Mouse (Mus musculus): ENCODE measurements around the gene Nup107.
A peak's percentile ranks its signal among the peaks of the same experiment; 100 is the strongest.

Gene Nup107

DNA sequence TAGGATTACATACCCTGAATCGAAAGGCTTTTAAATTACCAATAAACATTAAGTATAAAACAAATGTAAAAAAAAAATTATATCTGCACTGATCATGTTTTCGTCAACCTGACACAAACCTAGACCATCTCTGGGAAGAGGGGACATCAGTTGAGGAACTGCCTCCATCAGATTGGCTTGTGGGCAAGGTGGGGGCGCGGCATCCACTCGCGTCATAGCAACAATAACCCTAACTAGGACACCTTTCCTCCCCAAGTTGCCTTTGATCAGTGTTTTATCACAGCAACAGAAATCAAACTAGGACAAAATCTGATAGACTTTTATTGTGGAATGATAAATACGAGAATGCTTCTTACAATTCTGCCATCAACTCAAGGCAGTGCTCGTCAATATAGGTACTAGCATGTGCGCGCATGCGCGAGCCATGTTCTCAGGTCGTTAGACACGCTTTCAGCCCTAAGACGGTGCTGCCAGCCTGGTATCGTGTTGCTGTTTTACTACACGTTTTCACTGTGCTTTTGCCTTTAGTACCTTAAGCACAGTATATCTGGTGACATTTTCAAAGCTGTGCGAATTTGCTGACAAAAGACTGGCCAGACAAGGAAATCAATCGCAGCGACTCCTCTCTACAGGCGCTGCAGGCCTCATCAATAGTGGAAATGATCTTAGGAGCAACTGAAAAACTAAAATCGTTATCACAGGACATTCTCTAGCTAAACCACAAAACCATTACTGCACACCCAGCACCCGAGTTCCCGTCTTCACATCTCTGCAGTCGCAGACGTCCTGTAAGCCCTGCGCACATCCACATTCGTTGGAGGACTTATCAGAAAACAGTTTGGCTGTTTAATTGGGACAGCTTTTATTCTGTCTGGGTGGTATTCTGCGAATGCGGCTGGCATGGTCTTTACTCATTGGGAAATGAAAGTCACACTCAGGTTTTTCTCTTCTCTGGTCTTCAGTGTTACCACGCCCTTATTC, 11.7 kb upstream of the Nup107 start:
- peak; percentile 59 for DNase-seq (ENCODE audit: low read depth, low spot score)

DNA sequence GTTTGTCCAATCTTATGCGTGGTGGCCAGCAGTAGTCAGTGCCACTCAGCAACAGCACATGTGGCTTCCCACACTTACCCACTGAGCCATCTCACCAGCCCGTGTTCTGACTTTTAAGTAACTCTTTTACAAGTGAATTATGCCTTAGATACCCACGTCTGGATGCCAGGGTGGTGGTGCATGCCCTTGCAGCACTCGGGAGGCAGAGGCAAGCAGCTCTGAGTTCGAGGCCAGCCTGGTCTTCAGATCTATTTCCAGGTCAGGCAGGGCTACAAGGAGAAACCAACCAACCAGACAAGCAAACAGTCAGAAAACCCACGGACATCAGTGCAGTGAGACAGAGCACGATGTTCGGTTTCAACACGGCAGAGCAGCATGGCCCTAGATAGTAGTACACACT, 9.4 kb upstream of the Nup107 start:
- no peak for DNase-seq (ENCODE audit: low read depth, low spot score)

DNA sequence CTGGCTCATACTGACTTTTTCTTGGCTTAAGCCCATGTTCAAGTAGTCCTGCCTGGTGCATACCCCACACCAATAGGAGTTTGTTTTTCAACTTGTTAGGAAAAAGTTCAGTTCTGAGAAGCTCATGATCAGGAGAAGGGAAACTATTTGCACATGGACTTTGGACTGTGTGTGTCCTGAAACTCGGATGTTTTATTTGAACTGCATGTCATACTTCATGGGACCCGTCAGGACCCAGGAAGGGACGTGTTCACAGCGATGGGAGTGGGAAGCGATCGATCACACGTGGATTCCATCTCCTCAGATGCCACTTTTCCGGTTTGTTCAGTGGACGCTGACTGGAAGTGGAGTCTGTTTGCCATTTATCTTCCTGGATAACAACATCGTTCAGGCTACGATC, 7.3 kb upstream of the Nup107 start:
- no peak for DNase-seq (ENCODE audit: low read depth, low spot score)

DNA sequence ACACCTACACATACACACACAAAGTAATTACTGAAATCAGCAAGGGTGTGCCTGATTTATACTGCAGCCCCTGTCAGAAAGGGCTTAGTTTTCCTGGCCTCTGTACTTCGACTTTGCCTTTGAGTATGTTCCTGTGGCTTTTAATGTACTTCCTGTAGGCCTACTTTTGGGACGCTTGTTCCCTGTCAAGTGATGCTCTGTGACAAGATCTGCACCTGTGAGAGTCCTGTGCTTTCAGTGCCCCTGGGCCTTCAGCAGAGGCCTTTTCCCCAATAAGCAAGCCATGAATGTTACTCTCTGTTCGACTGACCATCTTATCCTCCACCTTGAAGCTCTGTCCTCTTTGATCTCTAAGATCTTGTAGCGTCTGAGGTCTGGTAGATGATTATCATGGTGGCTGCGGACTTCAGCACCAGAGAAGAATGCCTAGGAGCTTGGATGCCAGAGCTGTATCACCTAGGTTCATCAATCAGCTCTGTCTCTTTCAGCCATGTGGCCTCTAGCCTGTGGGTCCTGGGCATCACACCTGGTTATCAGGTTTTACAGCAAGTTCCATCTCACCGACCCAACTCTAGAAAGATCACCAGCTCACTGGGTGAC, 6.0 kb upstream of the Nup107 start:
- no peak for DNase-seq (ENCODE audit: low read depth, low spot score)

DNA sequence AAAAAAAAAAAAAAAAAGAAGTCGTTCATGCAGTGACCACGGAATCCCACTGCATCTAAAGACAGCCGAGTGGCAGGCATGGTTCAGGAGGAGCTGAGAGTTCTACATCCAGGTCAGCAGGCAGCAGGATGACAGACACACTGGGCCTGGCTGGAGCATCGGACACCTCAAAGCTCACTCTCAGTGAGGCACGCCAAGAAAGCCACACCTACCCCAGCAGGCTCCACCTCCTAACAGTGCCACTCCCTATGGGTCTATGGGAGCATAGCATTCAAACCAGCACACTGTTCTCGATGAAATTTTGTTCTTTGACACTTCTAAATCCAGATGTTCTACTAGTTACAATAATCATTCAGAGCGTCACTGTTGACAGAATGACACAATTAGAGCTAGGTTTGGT, 5.2 kb upstream of the Nup107 start:
- DNase-seq (ENCODE audit: low read depth, low spot score): no peak

DNA sequence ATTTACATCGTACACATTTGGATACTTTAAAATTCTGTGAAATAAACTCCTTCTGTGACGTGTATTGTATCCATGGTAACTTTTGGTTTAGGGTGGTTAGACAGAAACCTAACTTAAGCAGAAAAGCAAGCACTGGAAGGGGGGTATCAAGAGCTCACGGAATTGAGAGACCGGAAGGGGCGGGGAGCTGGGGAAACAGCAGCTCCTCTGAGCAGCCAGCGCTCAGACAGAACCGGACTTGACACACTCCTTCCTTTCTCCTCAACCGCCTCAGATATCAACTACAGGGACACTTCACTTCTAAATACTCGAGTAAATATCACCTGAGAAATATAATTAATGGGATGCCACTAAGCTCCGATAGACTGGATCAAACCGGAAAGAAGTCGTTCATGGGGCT, 4.6 kb upstream of the Nup107 start:
- no peak for DNase-seq (ENCODE audit: low read depth, low spot score)

DNA sequence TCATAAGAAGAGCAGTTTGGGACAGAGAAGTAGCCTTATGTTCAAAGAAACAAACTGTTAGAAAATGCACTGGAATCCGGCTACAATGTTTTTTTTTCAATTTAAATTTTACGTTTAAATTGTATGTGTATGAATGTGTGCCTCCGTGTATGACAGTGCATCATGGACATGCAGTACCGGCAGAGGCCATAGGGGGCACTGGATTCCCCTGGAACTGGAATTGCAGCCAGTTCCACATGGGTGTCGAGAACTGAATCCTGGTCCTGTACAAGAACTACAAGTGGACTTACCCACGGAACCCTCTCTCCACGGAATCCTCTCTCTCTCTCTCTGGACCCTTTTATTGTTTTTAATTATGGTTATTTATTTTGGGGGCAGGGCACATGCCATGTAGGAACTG, 3.7 kb upstream of the Nup107 start:
- DNase-seq (ENCODE audit: low read depth, low spot score): no peak

DNA sequence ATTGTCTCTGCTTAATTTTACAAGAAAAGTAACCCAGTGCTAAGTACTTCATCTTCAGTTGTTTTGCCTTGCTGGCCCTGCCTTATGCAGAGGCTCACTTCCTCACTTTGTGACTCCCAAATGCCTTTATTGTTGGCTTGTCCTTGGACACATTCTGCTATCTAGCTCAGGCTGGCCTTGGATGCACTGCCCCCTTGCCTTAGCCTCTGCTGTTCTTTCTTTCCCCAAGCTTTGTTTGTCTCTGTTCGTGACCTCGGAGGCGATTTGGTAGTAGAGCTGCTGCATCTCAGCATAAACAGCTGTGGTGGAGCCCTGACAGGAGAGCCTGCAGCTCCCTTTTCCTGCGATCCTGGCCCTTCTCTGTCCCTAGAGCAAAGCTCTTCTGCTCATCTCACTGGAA, 2.7 kb upstream of the Nup107 start:
- DNase-seq (ENCODE audit: low read depth, low spot score): no peak

DNA sequence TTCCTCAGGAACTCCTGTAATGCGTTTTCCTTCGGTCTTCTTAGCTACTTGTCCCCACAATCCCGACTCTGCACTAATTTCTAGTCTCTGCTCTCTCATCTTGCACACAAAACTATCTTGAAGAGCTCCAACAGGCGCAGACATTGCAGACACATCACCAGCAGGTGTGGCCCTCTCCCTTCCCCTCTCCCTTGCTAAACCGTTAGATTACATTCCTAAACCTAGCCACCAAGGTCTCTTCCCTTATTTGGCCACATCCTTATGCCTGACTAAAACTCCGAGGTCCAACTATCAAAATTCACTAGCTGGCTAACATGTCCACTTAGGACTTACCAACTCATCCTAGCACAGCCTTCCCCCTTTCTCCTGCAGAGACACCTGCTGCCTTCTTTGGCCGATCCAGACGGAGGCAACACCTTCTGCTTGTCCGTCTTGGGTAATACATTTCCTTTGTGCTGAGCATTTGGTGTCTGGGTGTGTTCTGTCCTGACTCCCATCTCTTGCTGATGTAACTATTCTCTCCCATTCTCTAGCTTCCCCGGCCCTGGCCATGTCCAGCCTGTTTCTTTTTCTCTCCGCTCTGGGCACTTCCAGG, 1.0 kb upstream of the Nup107 start:
- no peak for DNase-seq (ENCODE audit: low read depth, low spot score)

DNA sequence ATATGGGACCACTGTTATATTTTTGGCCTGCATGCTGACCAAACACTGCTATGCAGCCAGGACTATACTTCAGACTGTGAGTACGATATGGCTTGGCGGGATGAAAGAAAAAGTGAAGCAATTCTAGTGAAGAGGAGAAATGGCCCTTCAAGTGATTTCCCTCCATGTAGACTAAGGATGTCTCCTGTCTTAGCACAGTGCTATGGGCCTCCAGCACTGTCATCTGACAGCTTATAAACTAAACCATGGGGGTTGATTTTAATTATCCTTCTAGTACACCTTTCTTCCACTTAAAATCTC, 1.4 kb downstream of the Nup107 start:
- no peak for DNase-seq (ENCODE audit: low read depth, low spot score)

DNA sequence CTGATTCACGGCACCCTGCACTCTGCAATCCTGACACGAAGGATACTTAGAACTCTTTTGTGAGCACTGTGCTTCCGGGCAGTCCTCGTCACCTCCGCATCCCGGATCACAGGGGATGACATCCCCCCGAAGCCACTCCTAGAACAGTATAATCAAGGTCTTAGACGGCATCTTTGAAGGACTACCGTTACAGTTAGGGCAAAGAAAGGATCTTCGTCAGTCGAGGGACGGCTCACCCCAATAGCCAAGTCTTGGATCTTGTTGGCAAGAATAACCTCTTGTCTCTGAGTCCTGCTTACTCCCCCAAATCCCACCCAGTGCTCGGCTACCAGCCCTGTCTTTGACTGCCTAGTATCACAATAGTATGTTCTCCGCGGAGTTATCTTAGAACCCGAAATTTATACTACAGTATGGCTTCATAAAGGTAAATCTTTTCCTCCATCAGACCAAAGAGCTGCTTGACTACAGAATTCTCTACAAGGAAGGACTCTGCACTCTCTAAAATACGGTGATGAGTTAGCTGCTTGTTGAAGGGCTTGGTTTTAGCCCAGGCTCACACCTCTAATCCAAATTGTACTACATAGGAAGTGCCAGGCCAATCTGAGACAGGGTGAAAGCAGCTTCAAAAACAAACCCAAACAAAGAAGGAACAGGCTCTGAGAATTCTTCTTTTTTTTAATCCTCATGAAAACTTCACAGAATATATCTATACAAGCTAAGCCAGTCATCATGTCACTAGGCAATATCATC, 1.9 kb downstream of the Nup107 start:
- no peak for DNase-seq (ENCODE audit: low read depth, low spot score)

DNA sequence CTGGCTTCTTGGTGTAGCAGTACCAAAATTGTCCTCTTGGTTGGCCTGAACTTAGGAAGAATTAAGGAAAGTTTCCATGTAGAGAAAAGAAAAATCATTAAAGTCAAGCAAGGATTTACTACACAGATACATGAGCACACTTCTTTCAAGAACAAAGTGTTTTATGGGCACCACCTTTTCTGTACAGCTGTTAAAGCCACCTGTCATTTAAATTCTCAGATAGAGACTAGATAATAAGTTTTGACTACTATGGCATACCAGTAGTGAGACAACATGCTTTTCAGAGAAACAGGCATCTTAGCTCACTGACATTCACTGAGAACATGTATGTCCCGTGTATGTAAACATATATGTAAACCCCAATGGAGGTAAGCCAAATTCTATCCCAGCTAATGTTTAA, 2.5 kb downstream of the Nup107 start:
- no peak for DNase-seq (ENCODE audit: low read depth, low spot score)

DNA sequence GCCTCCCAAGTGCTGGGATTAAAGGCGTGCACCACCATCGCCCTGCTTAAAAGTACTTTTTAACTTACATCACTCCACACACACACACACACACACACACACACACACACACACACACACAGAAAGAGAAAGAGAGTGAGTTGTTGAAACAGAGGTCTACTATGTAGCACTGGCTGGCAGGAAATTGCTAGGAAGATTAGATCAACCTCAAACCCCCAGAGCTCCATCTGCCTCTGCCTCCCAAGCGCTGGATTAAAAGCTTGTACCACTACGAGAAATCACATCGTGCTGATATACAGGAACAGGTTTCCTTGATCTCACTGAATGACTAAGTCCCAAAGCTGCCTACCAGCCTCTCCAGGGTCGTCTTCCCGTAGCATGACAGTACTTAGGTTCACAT, 7.9 kb downstream of the Nup107 start:
- DNase-seq (ENCODE audit: low read depth, low spot score): peak; percentile 83

DNA sequence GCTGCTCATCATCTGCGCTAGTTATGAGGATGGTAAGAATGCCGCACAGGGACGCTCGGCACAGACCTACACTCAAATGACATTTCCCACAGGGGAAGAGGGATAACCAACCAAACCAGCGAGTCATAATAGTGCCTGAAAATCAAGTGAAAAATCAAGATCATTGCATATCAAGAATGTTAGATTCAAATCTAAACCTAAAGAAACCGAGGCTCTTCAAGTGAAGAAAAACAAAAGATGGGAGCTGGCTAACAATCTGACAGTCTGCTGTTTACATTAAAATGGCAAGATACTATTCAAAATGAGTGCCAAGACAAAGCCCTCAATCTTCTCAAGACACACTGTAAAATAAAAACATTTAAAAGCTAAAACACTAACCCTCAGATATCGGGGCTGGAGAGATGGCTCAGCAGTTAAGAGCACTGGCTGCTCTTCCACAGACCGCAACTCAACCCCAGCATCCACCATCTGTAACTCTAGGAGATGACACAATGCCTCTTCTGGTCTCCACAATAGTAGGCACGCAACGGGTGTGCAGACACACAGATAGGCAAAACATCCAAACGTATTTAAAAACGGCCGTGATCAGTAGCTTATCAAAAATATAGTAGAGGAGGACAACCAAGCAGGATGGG, 8.6 kb downstream of the Nup107 start:
- no peak for DNase-seq (ENCODE audit: low read depth, low spot score)

DNA sequence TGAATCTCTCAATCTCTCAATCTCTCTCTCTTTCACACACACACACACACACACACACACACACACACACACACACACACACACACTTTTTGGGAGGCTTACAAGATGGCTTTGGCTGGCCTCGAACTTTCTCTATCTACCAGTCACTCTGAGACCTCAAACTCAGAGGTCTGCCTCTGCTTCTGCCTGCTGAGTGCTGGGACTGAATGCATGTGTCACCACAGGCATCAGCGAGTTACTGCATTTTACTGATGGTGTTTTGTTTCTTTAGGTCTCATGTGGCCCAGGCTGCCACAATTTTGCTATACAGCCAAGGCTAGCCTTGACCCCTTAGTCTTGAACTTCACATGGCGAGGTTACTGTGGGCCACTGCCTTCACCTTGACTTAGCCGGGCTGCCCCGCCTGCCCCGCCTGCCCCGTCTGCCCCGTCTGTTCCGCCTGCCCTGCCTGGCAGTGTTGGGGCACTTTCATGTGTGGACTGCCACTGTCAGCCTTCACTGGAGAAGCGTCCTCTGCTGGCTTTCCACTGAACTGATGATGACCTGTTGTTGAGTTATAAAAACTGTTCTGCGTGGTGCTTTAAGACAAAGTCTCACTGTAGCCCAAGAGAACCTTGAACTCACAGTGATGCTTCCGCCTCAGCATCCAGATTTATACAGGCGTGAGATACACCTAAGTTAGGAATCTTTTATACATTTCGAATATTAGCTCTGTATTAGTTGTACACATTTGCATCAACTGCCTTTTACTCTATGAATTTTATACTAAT, 9.8 kb downstream of the Nup107 start:
- no peak for DNase-seq (ENCODE audit: low read depth, low spot score)

DNA sequence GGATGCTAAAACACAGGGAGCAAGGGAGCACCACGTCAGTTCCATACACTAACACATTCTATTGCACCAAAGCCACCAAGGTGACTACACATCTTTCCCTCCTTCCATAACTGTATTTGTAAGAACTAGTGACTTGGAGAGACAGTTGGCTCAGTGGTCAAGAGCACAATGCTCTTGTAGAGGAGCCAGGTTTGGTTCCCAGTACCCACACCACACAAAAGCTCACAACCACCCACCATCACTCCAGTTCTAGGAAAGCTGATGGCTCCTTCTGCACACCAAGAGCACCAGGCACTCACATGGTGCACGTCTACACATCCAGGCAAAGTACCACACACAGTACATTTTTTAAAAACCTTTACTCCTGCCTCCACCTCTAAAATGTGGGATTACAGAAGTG, 10.4 kb downstream of the Nup107 start:
- DNase-seq (ENCODE audit: low read depth, low spot score): no peak

DNA sequence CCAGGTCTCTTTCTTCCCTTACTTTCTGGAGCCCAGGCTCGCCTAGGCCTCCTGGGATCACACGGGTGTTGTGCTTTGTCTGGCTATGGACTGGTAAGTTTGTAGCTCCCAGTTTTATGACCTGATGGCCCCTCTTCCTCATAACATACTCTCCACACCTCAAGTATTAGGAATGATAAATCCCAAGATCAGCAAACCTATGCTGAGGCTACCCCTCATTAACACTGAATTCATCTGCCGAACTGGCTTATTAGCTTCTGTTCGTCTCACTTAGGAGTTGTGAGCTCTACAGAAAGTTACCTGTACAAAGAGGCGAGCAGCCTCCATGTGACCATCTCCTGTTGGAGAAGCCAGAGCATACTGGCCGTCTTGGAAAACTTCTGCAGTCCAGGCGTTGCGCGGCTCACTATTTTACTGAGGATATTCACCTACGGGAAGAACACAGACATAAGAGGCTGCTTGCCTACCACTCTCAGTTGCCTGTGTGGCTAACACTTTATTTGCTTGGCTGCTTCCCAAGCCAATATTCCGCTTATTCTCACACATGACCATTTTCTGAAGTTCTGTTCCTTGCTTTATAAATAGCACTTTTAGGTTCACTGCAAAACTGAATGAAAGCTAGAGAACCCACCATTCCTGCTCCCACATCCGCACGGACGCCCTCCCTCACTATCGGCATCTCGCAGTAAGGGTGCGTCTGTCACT, 11.3 kb downstream of the Nup107 start:
- DNase-seq (ENCODE audit: low read depth, low spot score): no peak

DNA sequence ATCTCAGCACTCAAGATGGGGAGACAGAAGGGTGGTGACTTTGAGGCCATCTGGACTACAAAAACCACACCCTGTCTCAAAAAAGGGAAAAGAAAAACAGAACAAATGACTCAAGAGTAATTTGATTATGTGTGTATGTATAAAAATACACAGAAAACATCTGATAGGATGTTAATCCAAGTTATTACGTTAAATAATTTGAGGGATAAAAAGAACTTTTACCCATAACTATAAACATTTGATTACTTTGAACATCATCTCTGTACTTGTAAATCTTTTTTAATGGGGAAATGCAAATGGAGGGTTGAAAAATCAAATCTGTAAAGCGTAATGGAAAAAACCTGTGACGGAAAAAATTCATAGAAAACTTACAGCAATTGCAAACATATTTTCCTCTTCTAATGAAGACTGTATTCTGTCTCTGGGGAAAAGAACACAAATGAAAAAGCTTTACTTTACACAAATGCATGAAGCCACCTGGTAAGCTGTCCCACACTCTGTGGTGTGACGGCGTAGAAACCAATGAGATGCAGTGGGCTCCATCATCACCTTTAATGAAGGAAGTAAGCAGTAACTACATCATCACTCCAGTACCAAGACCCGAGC, 12.1 kb downstream of the Nup107 start:
- DNase-seq (ENCODE audit: low read depth, low spot score): no peak

DNA sequence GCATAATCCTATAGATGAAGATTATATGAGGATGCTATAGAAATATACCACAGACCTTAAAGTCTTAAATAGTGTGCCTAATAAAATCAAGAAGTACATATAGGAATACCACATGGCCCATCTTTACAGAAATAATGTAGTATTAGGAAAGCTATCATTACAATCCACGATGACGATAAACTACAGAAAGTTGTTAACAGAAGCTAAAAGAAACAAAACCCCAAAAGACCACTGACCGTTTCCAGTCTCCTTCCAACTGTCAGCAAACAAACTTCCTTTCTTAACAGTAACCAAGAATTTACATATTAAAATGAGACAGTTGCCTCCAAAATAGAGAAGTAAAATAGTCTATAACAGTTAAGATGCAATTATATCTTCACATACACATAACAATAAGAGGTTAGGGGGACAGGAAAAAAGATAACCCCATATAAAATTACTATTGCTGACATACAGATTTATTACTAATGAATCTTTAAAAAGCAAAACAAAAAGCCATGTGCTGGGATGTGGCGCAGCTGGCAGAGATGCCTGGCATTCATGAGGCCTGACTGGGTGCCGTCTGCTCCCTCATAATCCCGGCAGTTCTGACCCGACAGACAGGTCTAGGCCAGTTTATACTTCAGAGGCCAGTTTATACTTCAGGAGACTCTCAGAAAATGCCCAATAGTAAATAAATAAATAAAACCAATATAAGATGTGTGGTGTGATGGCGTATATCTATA, 12.8 kb downstream of the Nup107 start:
- DNase-seq (ENCODE audit: low read depth, low spot score): no peak
